Mouse (Mus musculus): ENCODE data around the gene Tmsb10.

The Tmsb10 gene

GRCm38 (mm10) chr6:72955517-72956198 lies 2.9 kb downstream of the Tmsb10 start:
- DNase-seq, result no peak

- DNase-seq, result no peak
Observed at GRCm38 (mm10) chr6:72954786-72955185, 3.8 kb downstream of the Tmsb10 start.

GRCm38 (mm10) chr6:72952967-72953366 lies 5.6 kb downstream of the Tmsb10 start:
- DNase-seq, result peak; percentile 39

- peak; percentile 49 for DNase-seq
Observed at GRCm38 (mm10) chr6:72952221-72952620, 6.3 kb downstream of the Tmsb10 start.

GRCm38 (mm10) chr6:72949161-72949756 lies 9.3 kb downstream of the Tmsb10 start:
- DNase-seq, result no peak

GRCm38 (mm10) chr6:72948392-72948791 lies 10.2 kb downstream of the Tmsb10 start:
- no peak for DNase-seq

GRCm38 (mm10) chr6:72947960-72948359 lies 10.6 kb downstream of the Tmsb10 start:
- peak; percentile 57 for DNase-seq

GRCm38 (mm10) chr6:72940493-72940892 lies 18.1 kb downstream of the Tmsb10 start:
- DNase-seq, result peak; percentile 76

- DNase-seq, result no peak
Observed at GRCm38 (mm10) chr6:72937859-72938258, 20.7 kb downstream of the Tmsb10 start.

GRCm38 (mm10) chr6:72937430-72937829 lies 21.1 kb downstream of the Tmsb10 start:
- no peak for DNase-seq

GRCm38 (mm10) chr6:72932955-72933354 lies 25.6 kb downstream of the Tmsb10 start:
- DNase-seq, result no peak

- no peak for DNase-seq
Observed at GRCm38 (mm10) chr6:72931533-72931932, 27.0 kb downstream of the Tmsb10 start.

GRCm38 (mm10) chr6:72929795-72930398 lies 28.7 kb downstream of the Tmsb10 start:
- no peak for DNase-seq

GRCm38 (mm10) chr6:72926755-72927482 lies 31.6 kb downstream of the Tmsb10 start:
- peak; percentile 72 for DNase-seq

GRCm38 (mm10) chr6:72926031-72926430 lies 32.5 kb downstream of the Tmsb10 start:
- DNase-seq, result no peak

GRCm38 (mm10) chr6:72923381-72923780 lies 35.2 kb downstream of the Tmsb10 start:
- DNase-seq, result no peak

GRCm38 (mm10) chr6:72921081-72921480 lies 37.5 kb downstream of the Tmsb10 start:
- DNase-seq, result no peak

GRCm38 (mm10) chr6:72918510-72919033 lies 40.0 kb downstream of the Tmsb10 start:
- DNase-seq, result no peak

GRCm38 (mm10) chr6:72916330-72916729 lies 42.2 kb downstream of the Tmsb10 start:
- no peak for DNase-seq

- DNase-seq, result no peak
Observed at GRCm38 (mm10) chr6:72914087-72914749, 44.3 kb downstream of the Tmsb10 start.

GRCm38 (mm10) chr6:72911261-72911660 lies 47.3 kb downstream of the Tmsb10 start:
- no peak for DNase-seq

All from kidney, postnatal 14 days (tissue).